Mouse (Mus musculus) B cell, adult 62 days (primary cell): ENCODE data around the gene Atp1b2. TPM values are rescaled to one million over a fixed set of nuclear protein-coding genes. Genes with fewer than 3 reads are reported as not detected.

ENCODE experiments used
- total RNA-seq: library from RNA; stranded (reverse); gene quantifications from 4 replicates; pipeline ENCODE4 v1.2.4, GENCODE M21; 2023

Atp1b2 gene
- 0.26 to 0.67 TPM (median 0.31 TPM) in 3 of 4 replicates, not detected in the other for total RNA-seq

GRCm38 (mm10) chr11:69605726-69606490, at the start of gene Atp1b2:
Gene Atp1b2, minus strand, starts transcription at chr11:69605942.

GRCm38 (mm10) chr11:69632284-69633089, 26.7 kb upstream of the Atp1b2 start, which contains the start of gene Fxr2:
Gene Fxr2, plus strand, starts transcription at chr11:69632990.

GRCm38 (mm10) chr11:69621571-69622268, 16.0 kb upstream of the Atp1b2 start, which contains the start of gene Sat2:
Gene Sat2, plus strand, starts transcription at chr11:69622024.

DNA sequence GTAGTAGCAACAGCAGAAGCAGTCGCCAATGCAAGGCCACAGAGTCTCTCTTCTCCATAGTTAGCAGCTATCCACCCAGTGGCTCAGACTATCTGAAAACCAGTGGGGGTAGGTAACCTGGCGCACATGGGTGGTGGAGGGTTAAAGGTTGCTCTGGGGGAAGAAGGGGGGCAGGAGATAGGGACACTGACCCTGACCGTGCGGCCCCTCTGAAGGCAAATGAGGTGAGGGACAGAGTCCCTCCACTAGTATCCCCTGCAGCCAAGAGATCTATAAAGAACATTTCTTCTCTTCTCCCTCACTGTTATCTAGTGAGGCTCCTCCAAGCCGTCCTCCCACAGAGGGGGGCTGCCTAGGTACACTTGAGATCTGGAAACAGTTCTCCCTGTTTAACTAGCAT, 12.1 kb upstream of the Atp1b2 start, which contains the start of gene Shbg:
Gene Shbg (minus strand): TSS at position 101 of the 400 bp plus-strand sequence.

GRCm38 (mm10) chr11:69580091-69580514, 25.6 kb downstream of the Atp1b2 start, which contains the start of the genes Wrap53 and Trp53:
Gene Wrap53, minus strand, starts transcription at chr11:69580255.
Gene Trp53, plus strand, starts transcription at chr11:69580359.

GRCm38 (mm10) chr11:69559851-69560765, 45.6 kb downstream of the Atp1b2 start, which contains the start of gene Efnb3:
Gene Efnb3, minus strand, starts transcription at chr11:69560205.

Other genes with a start within 250 kb of the Atp1b2 start
- gene Chd3, start 236.5 kb downstream of the Atp1b2 start, total RNA-seq, result 335 to 369 TPM (median 343 TPM) in 4 replicates
- gene Naa38, start 210.5 kb downstream of the Atp1b2 start, total RNA-seq, result 34.9 to 49.9 TPM (median 39.5 TPM) in 4 replicates
- gene Cyb5d1, start 210.3 kb downstream of the Atp1b2 start, total RNA-seq, result 40.5 to 48.7 TPM (median 44.6 TPM) in 4 replicates
- gene Tmem88, start 207.7 kb downstream of the Atp1b2 start, total RNA-seq, result 11.6 to 18.4 TPM (median 15.3 TPM) in 4 replicates
- gene Kdm6b, start 192.3 kb downstream of the Atp1b2 start, total RNA-seq, result 404 to 430 TPM (median 420 TPM) in 4 replicates
- gene Dnah2, start 56.8 kb downstream of the Atp1b2 start, total RNA-seq, result 0.03 TPM in 1 of 4 replicates, not detected in the others
- 0.18 to 0.66 TPM (median 0.35 TPM) in 4 replicates for gene Efnb3, start 45.7 kb downstream of the Atp1b2 start, total RNA-seq
- gene Wrap53, start 25.7 kb downstream of the Atp1b2 start, total RNA-seq, result 11.0 to 15.2 TPM (median 13.1 TPM) in 4 replicates
- gene Trp53, start 25.6 kb downstream of the Atp1b2 start, total RNA-seq, result 122 to 134 TPM (median 130 TPM) in 4 replicates
- gene Shbg, start 12.0 kb upstream of the Atp1b2 start, total RNA-seq, result not detected in 4 replicates
- not detected in 4 replicates for gene Sat2, start 16.1 kb upstream of the Atp1b2 start, total RNA-seq
- 73.0 to 86.7 TPM (median 81.7 TPM) in 4 replicates for gene Fxr2, start 27.0 kb upstream of the Atp1b2 start, total RNA-seq
- 0.95 TPM in 1 of 4 replicates, not detected in the others for gene Sox15, start 49.4 kb upstream of the Atp1b2 start, total RNA-seq
- 58.5 to 68.1 TPM (median 64.8 TPM) in 4 replicates for gene Mpdu1, start 56.7 kb upstream of the Atp1b2 start, total RNA-seq
- 13.5 to 15.1 TPM (median 14.6 TPM) in 4 replicates for gene Cd68, start 60.2 kb upstream of the Atp1b2 start, total RNA-seq
- 683 to 716 TPM (median 701 TPM) in 4 replicates for gene Eif4a1, start 66.5 kb upstream of the Atp1b2 start, total RNA-seq
- 112 to 142 TPM (median 125 TPM) in 4 replicates for gene Senp3, start 76.1 kb upstream of the Atp1b2 start, total RNA-seq
- gene Tnfsf13, start 79.8 kb upstream of the Atp1b2 start, total RNA-seq, result not detected in 4 replicates
- gene Tnfsf12, start 89.9 kb upstream of the Atp1b2 start, total RNA-seq, result 0.40 TPM in 1 of 4 replicates, not detected in the others
- gene Tnfsfm13, start 90.2 kb upstream of the Atp1b2 start, total RNA-seq, result 0.56 TPM in 1 of 4 replicates, not detected in the others
- gene Polr2a, start 152.7 kb upstream of the Atp1b2 start, total RNA-seq, result 227 to 251 TPM (median 238 TPM) in 4 replicates
- gene Slc35g3, start 156.0 kb upstream of the Atp1b2 start, total RNA-seq, result not detected in 4 replicates
- gene Zbtb4, start 160.0 kb upstream of the Atp1b2 start, total RNA-seq, result 62.1 to 72.6 TPM (median 65.4 TPM) in 4 replicates
- gene Chrnb1, start 190.0 kb upstream of the Atp1b2 start, total RNA-seq, result 7.8 to 14.5 TPM (median 12.0 TPM) in 4 replicates
- 0.21 to 0.22 TPM in 2 of 4 replicates, not detected in the others for gene Fgf11, start 195.9 kb upstream of the Atp1b2 start, total RNA-seq
- 0.30 TPM in 1 of 4 replicates, not detected in the others for gene Tmem102, start 199.7 kb upstream of the Atp1b2 start, total RNA-seq
- not detected in 4 replicates for gene Gm39566, start 209.4 kb upstream of the Atp1b2 start, total RNA-seq
- not detected in 4 replicates for gene Spem2, start 212.5 kb upstream of the Atp1b2 start, total RNA-seq
- gene Spem1, start 216.2 kb upstream of the Atp1b2 start, total RNA-seq, result not detected in 4 replicates
- 0.27 to 1.5 TPM (median 0.32 TPM) in 4 replicates for gene Nlgn2, start 231.8 kb upstream of the Atp1b2 start, total RNA-seq
- gene Tmem256, start 232.6 kb upstream of the Atp1b2 start, total RNA-seq, result 29.5 to 37.7 TPM (median 32.6 TPM) in 4 replicates
- 9.9 to 12.6 TPM (median 11.5 TPM) in 4 replicates for gene Plscr3, start 240.4 kb upstream of the Atp1b2 start, total RNA-seq